Mouse (Mus musculus) liver, postnatal 0 days (tissue): Measurements from ENCODE around the gene Gm20388.

ENCODE experiments used
- CTCF ChIP-seq: sonication (generic); IDR thresholded peaks from 2 replicates; pipeline ENCODE4 v1.5.1; 2016; ENCODE audit warnings: antibody characterized with exemption, low read depth
- EP300 ChIP-seq: IDR thresholded peaks from 2 replicates; pipeline ENCODE4 v1.6.1; 2016; ENCODE audit warnings: antibody characterized with exemption, low read depth, mild to moderate bottlenecking

DNA sequence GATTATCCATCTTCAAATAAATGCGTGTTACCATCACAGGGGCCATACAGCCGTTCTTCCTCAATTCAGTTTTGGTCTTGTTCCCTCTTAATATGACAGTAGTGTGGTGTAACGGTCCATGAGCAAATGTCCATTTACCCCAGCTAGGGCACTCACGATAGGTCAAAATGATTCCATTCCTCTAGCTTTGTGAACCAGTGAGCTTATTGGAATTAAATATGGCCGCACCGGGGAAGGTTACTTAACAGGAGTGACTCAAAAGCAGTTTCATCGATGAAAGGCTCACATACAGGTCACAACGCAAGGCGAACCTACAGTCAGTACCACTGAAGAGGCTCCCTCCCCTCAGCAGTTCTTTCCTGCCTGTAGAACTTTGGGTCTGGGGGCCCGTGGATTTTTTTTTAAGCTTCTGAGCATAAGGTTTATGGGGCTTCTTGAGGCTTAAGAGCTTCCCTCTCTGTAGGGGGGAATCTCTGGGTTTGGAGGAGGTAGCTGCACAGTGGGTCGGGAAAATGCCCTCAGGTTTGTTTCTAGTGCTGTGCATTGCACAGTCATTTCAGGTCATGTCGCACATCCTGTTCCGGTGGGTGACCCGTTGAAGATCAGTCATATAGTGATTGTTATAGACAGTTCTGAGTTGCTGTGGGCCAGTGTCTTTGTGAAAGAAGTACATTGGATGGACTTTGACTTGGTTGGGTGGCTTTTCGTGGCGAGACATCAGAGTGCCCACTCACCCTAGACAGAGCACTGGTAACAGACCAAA is 3568.0 kb downstream of the Gm20388 start:
- TF ChIP-seq CTCF, result no peak
- TF ChIP-seq EP300, result no peak
